Mouse (Mus musculus): ENCODE data around the gene Nol6. TPM values are rescaled to one million over a fixed set of nuclear protein-coding genes. Genes with fewer than 3 reads are reported as not detected.

The Nol6 gene
- polyA plus RNA-seq, 1 experiment from 2014 or later: 12.1 TPM

DNA sequence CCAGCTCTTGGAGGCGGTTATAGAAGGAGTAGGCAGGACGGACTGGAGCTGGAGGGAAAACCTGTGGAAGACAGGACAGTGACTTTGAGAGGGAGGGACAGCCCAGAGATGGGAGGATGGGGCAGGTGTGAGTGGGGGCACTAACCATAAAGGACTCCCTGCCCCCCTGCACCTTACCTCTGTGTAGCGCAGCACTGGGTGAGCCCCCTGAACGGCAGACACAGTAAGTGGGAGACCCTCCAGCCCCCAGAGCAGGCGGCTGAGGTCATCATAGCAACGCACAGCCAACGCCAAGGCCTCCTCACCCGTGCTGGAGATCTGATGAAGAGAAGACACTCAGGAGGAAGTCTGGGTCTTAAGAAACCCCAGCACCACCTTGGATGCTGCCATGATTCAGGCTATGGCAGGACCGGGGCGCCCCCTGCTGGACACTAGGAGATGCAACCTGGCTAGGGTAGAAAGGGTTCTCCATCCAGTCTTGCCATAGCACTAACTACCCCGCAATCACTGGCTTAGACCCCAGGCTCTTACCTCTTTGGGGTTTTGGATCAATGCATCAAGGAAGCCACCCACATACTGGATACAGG lies 5.5 kb downstream of the Nol6 start:
- DNase-seq (ENCODE audit: low spot score): peak; percentile 69

DNA sequence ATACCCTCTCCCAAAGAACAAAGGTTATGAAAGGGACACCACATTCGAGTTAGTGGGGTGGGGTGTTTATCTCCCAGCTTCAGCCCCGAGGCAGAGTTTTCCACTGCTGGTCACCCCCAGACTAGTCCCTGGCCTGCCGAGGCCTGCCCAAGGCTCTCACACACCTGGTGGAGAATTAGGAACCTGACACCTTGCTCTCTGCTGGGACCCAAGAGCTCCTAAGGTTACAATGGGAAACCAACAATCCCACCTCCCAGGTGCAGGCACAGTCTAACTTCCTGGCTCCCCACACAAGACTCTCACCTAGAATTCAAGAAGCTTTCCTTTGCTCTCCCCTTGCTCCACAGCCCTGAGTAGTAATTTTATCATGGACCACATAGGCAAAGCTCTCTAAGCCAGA lies 7.4 kb downstream of the Nol6 start:
- DNase-seq (ENCODE audit: low spot score): no peak

DNA sequence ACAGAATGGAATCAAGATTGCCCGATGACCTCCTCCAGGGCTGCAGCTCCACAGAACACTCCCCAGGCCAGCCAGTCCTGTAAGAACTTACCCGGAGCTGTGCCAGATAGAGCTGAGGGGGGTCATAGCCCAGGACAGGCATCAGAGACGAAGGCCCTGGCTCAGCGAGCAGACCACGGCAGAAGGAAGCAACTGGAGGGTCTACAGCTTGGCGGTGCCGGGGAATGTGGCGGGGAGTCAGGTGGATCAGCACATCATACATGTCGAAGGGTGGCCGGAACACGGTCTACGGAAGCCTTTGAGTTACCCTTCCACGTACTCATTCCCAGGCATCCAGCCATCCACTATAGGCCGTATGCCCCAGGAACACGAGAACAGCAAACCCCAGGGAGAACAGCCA lies 8.5 kb downstream of the Nol6 start:
- DNase-seq (ENCODE audit: low spot score): no peak

DNA sequence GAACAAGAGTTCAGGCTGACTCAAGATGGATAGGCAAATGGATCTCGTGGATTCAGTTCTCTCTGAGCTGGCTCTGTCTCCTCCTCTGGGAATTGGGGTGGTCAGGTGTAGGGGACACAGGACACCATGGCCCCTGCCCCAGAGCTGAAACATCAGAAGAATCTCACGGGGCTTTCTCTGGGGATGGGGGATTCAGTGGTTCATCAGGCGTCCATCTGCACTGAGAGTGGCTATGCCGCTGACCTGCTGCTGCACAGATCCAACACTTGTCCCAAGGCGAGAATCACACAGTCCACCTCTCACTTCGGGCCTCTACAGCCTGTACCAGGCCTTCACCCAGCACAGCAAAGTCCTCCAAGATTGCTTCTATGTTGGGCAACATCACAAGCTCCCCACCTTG lies 9.2 kb downstream of the Nol6 start:
- DNase-seq (ENCODE audit: low spot score): no peak

DNA sequence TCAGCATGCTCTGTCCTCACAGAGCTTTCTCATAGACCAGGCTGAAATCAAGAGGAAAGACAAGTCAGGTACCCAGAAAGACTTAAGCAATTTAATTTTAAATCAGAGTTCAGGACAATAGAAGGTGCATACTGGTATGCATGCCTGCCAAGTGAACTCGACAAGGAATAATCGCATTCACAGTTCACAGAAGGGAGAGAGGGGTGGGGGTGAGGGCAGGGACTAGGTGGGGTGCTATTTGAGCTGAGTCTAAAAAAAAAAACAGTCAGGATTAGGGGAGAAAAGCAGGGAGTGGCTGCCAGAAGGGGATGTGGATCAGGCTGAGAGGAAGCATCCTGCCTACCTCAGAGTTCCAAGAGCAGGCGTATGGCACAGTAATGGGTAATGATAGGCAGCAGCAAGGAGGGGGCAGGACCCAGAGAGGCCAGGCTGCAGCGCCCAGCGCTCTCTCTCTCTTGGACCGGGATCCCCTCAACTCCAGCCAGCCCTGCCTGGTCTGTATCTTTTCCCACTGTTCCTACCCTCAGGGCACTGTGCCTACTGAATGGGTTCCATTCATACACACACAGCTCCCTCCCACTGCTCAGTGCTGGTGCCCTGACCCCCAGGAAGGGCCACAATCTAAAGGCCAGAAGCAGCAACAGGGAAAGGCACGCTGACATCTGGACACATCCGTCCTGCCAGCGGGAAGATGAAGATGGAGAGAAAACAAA lies 9.7 kb downstream of the Nol6 start:
- DNase-seq (ENCODE audit: low spot score): no peak

DNA sequence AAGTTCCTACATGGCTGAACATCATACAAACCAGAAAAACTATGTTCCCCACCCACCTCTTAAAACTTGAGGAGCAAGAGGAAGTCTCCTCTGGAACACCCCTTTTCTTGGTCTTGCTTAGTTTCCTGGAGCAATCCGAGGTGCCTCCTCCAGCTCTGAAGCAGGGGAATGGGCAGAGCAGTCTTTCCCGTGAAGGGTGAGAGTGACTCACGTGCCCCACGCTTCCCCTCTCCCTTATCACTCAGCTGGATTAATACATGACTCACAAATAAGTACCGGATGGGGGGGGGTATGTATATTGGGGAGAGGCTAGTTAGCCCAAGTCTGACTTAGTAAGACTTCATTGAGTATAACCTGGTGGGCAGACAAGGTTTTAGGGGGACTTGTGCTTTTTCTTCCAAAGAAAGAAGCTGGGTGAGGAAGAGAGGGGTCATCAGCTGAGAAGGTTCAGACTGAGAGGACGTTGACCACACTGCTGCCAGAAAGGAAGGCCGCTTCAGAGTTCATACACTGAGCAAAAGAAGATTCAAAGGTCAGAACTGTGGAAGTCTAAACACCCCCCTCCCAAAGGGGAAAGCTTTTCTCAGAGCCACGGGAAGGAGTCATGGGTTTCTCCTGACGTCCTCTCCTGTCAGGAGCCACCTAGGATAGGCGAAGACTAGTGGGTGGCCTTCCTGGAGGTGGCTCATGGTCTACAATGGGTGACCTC lies 15.4 kb downstream of the Nol6 start:
- no peak for DNase-seq (ENCODE audit: low spot score)

DNA sequence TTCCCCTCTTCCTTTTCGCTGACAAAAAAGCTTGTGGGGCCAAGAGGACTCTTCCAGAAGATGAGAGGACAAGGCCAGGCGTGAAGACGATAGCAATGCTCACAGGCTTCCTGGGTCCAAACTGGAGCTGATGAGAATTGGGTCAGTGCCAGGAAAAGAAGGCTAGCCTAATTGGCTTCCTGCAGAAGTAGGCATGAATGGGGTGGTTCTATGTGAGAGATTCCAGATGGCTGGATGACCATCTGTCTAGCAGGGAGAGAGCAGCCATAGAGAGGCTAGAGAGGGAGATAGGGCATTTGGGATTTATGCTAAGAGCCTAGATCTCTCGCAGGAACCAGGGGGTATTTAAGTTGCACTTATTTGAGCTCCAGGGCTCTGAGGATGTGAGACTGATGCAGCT lies 16.8 kb downstream of the Nol6 start:
- no peak for DNase-seq (ENCODE audit: low spot score)

DNA sequence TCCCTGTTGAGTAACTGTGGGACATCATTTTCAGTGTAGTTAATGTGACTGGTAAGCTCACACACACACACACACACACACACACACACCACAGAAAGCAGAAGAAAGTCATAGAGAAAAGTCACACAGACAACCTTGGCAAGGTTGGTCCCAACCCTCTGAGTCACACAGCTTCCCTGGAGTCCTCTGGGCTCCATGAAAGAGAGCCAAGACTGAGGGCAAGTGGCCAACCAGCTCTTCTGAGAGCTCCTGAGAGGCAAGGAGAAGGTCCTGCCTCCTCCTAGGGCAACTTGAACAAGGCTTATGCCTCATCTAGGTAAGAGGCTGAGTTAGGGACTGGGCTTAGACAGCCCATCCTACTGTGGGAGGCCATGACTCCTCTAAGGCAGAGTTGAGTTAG lies 21.4 kb downstream of the Nol6 start:
- no peak for DNase-seq (ENCODE audit: low spot score)

DNA sequence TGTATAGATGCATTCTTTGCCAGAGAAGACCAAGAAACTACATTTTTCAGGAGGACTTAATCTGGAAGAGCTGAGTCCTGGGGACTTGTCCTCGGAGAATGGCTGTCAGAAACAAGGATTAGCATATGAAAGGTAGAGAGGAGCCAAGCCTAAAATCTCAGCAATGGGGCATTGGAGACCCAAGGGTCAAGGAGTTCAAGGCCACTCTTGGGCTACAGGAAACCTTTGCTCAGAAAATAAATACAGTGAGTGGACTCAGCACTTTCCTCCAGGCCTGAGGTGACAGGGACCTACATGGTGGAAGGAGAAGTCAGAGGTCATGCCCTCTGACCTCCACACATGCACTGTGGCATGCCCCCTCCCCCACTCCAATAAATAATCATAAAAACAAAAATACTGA lies 23.3 kb downstream of the Nol6 start:
- no peak for DNase-seq (ENCODE audit: low spot score)

DNA sequence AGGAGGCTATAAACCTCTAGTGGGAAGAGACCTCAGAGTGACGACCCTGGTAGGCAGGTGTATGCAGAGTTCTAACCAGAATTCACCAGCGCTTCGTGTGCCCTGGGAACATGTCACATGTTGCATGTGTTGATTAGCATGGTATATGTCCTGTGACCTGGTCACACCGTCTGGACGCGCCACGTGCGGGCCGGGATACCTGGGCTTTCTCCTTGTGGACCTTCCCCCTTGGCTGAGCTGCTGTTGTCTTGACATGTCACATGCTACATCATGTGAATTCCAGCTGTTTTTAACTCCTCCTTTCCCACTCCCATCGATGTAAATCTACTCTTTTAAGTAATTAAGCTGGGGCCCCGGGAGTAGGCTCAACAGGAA lies 25.7 kb downstream of the Nol6 start:
- DNase-seq (ENCODE audit: low spot score): no peak

DNA sequence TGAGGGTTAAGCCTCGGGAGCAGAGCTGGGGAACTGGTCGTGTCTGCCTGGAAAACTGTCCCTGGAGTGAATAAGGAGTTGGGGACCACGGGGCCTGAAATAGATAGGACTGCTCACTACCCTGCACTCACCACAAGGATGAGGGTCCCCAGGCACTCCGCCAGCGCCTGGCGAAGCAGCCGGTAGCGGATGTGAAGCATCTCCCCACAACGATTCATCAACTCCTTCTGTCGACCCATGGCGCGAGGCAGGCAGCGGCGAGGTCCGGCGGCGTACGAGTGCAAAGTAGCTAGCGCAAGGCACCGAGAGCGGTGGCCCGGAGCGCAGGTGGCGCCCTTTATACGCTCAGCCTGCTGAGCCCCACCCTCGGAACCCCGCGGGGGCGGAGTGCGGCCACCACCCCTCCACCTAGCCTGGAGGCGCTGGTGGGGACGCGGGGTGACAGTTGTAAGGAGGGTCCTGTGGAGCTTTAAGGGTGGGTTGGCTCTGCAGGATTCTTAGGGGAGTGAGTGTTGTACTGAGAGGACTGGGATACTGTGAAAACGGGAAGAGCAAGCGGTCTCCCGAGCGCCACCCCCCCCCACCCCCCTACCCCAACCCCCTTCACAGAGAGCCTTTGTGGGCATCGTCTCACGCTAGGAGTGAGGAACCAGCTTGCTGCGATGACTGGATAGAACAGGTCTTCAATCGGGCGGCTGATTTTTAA lies 26.2 kb downstream of the Nol6 start, which contains the start of gene Aqp3:
TSS of gene Aqp3 (minus strand) at position 313 of the 706 bp plus-strand sequence.
- DNase-seq (ENCODE audit: low spot score): peak; percentile 25

DNA sequence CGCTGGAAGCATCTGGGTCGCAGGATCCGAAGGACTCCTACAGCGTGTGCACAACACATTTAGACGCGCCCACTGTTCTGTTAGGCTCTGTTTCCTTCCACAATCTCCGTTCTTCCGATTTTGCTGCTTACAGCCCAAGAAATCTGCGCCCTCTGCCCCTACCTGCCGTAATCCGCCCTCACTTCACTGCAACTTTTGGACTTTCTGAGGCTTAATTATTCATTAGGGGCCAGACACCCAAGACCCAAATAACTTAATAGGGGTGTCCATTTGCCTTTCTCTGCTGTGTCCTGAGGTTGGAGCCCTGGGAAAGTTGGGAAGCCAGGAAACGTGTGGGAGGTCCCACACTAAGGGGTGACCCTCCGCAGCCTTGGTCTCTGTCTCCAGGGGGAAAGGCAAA lies 26.9 kb downstream of the Nol6 start:
- DNase-seq (ENCODE audit: low spot score): no peak

DNA sequence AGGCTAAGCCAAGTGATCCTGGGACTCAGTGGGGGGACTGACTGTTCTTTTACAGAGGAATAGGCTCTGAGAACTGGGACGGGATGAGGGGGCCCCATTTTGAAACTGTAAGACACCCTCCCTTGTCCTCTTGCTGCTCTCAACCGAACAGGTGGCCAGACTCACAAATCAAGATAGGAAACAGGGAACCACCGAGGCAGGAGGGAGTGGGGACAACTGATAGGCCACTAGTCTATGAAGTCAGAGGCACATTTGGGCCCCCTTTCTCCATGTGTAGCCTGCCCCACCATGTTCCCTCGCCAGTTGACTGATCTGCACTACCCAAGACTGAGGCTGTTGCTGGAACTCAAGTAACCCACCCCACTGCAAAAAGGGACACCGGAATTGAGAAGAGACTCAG lies 27.5 kb downstream of the Nol6 start:
- DNase-seq (ENCODE audit: low spot score): no peak

DNA sequence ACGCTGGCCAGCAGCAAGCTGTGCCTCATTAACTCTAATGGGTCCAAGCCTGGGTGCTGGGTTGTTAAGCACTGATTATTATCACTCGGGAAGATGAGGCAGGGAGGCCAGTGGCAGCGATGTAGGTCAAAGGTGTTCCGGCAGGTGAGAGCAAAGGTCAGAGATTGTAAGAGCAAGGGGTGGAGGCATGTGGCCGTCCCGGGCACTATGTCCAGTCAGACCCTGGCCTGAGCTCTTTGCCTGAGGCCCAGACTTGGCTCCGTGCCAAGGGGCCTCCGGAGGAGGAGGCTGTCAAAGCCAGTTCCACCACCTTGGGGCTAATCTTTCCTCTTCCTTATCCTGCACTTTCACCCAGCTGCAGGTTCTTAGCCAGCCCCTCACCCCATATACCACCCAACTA lies 28.1 kb downstream of the Nol6 start:
- DNase-seq (ENCODE audit: low spot score): no peak

DNA sequence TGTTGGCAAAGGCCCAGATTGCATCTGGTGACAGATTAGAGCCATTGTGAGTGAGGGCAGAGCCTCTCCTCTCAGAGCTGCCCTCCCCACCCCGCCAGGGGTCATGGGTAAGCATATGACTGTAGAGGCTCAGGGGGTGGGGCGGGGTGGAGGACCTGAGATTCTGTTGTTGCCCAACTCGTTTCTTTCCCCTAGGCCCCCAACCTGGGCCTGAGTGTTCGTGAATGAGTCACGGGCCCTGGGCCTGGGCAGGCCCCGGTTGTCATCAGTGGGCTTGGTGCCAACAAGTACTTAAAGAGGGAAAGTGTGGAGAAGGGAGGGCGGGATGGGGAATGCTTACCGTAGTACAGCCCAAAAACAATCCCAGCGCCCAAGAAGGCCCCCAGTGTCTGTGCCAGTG lies 29.9 kb downstream of the Nol6 start:
- no peak for DNase-seq (ENCODE audit: low spot score)

DNA sequence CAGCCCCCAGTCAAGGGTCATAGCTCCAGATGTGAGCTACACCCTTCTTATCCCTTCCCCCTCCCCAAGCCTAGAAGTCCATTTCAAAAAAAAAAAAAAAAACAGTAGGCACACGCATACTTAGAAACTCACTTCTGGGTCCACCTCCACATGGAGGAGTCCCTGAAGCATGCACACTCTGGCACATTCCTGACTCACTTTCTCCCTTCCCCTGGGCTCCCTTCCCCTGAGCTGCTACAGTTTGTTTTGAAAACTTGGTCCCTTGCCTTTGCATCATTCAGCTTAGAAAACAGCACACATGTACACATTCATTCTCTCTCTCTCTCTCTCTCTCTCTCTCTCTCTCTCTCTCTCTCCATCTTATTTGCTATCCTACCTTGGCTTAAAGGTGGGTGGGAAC lies 31.3 kb downstream of the Nol6 start:
- DNase-seq (ENCODE audit: low spot score): no peak

DNA sequence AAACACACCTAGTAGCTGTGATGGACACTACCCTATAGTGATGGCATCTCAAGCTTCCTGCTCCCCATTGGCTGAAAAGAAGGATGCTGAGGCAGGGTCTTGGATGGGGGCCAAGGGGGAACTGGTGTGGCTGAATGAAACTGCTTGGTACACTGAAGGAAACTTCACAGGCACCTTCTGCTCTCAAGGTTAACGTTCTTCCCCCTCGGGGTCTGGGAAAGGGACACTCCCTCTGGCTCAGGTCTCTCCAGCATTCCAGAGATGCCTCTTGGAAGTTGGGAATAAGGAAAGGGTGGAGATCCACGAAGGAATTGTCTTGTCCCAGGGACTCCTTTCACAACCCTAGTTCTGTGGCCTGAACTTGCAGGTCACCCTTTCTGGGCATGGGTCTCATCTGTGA lies 32.9 kb downstream of the Nol6 start:
- no peak for DNase-seq (ENCODE audit: low spot score)

DNA sequence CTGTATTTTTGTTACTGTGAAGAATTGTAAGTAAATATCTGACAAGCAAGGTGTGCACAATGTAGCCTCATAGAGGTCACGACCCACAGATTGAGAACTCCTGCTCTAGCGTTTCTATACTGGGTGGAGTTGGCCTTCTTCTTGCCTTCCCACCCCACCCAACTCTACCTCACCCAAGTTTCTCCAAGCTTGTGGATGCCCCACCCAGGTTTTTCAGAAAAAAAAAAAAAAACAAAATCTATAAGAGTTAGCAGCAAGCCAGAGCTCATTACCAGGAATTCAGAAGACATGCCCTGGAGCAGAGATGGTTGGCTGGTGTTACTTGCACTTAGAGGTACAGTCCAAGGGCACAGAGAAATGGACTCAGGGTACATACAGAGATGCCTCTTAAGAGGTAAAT lies 34.5 kb downstream of the Nol6 start:
- DNase-seq (ENCODE audit: low spot score): no peak

DNA sequence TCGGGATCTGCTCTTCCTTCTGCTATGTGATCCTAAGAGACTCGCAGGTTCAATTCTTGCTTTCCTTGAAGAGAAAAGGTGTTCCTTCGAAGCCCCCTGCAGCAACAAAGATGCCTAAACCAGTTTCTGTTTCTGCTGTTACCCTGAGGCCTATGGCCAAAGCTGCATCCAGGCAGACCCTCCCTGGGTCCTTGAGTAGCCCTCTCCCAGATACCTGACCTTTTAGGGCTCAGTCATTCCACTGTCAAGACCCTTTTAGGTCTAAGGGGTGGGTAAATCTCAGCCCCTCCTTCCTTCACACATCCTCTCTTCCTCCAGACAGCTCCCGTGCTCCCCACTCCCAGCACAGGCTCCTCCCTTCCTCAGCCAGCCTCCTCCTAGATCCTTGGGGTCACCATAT lies 35.1 kb downstream of the Nol6 start:
- DNase-seq (ENCODE audit: low spot score): no peak

DNA sequence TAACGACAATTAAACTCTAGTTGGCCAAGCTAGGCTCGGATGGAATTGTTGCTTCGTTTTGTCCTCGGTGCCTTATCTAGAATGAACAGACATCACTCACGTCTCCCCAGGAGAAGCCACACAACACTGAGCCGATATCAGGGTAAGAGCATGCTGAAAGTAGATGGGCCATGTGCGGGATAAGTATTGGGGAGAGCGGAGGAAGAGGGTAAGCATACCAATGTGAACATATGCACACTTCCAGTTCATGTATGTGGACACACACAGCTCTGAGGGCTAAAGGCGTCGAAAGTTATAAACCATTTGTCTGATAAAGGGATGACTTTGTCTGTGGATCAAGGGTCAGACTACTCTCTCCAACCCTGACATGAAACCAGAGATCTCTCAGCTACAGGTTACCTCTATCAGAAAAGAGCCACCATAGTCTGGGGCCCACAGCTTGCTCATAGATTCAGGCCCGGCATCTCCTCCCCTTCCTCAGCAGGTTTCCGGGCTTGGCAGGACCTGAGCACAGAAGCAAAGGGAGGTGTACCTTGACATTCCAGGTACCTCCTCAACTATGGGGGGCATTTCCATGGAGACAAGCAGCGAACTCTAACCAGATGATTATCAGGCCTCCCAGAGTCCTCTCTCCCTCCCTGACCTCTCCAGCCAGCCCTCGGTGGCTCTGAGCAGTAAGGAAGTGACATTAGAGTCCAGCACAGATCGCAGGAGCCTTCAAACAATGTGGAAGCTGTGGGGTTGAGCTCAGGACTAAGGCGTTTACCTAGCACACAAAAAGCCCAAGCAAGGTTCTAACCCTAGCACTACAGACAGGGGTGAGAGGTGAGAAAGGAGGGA lies 36.6 kb downstream of the Nol6 start:
- no peak for DNase-seq (ENCODE audit: low spot score)

DNA sequence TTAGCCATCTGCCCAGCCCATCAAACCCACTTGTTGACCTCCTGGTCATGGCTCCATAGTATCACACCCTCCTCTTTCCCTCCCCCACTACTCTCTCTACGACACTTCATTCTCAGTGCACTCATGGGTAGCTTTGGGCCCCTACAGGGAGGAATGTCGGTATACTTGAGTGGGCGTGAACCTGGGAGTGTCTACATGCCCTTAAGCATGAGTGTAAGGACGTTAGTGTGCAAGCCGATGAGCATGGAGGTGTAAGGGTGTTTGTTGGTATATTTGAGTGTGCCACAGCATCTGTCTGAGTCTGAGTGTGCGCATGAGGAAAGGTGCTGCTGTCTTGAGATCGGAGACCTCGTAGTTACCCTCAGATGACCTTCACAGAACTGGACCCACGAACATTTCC lies 37.3 kb downstream of the Nol6 start:
- DNase-seq (ENCODE audit: low spot score): no peak
